Mouse (Mus musculus) left cerebral cortex, adult 18-20 months (tissue): ENCODE results near the gene Rilpl1. TPM values are rescaled to one million over a fixed set of nuclear protein-coding genes. Genes with fewer than 3 reads are reported as not detected.
"Not testable (repeated sequence)": the region's sequence is repeated elsewhere in the genome, so short reads cannot be mapped to it uniquely, and the experiment has no call there.

ENCODE experiments used
- DNase-seq, 2 experiments: peaks; one replicate each; pipeline ENCODE4 v3.0.0; 2021 to 2022; ENCODE audit warnings: low spot score in 2 of 2, mixed read lengths in 1 of 2
- total RNA-seq, 2 experiments: library from RNA; stranded (reverse); gene quantifications; 2 replicates each; pipeline ENCODE4 v1.2.3; 2021

Rilpl1 gene
- total RNA-seq, 2 experiments from 2014 or later, result 85.1 to 93.3 TPM

- DNase-seq, result peak in 1 of 2 experiments; percentile 59
These were observed 35.6 kb downstream of the Rilpl1 start for GRCm38 (mm10) chr5:124495547-124495946.

- no peak for DNase-seq
These were observed 37.7 kb downstream of the Rilpl1 start for GRCm38 (mm10) chr5:124493455-124493854.

- no peak for DNase-seq
These were observed 38.6 kb downstream of the Rilpl1 start for GRCm38 (mm10) chr5:124492618-124493017.

- DNase-seq, result no peak
These were observed 39.5 kb downstream of the Rilpl1 start for GRCm38 (mm10) chr5:124491732-124492131.

- no peak for DNase-seq
These were observed 42.3 kb downstream of the Rilpl1 start for GRCm38 (mm10) chr5:124488885-124489284.

- no peak for DNase-seq
These were observed 45.5 kb downstream of the Rilpl1 start for GRCm38 (mm10) chr5:124485654-124486053.

- no peak for DNase-seq
These were observed 47.4 kb downstream of the Rilpl1 start for GRCm38 (mm10) chr5:124483655-124484396.

GRCm38 (mm10) chr5:124482966-124483654, 48.1 kb downstream of the Rilpl1 start, which contains the start of gene Snrnp35:
TSS of gene Snrnp35 (plus strand) at chr5:124483134.
- peak; percentile 86 to 90 for DNase-seq

GRCm38 (mm10) chr5:124482436-124482965, 48.7 kb downstream of the Rilpl1 start:
- DNase-seq, result no peak

GRCm38 (mm10) chr5:124481714-124482113, 49.5 kb downstream of the Rilpl1 start:
- no peak for DNase-seq

- DNase-seq, result no peak
These were observed 51.1 kb downstream of the Rilpl1 start for GRCm38 (mm10) chr5:124480119-124480518.

GRCm38 (mm10) chr5:124478873-124479204, 52.4 kb downstream of the Rilpl1 start:
- DNase-seq, result no peak

- DNase-seq, result no peak
These were observed 60.5 kb downstream of the Rilpl1 start for GRCm38 (mm10) chr5:124470591-124471171.

- DNase-seq, result no peak
These were observed 61.7 kb downstream of the Rilpl1 start for GRCm38 (mm10) chr5:124469486-124469885.

- DNase-seq, result peak in 1 of 2 experiments; percentile 42
These were observed 62.8 kb downstream of the Rilpl1 start for GRCm38 (mm10) chr5:124468365-124468764.

GRCm38 (mm10) chr5:124467766-124468165, 63.4 kb downstream of the Rilpl1 start:
- no peak for DNase-seq

GRCm38 (mm10) chr5:124464905-124465304, 66.3 kb downstream of the Rilpl1 start:
- DNase-seq, result no peak

- DNase-seq, result no peak
These were observed 67.7 kb downstream of the Rilpl1 start for GRCm38 (mm10) chr5:124463462-124463861.

- DNase-seq, result no peak
These were observed 68.7 kb downstream of the Rilpl1 start for GRCm38 (mm10) chr5:124462297-124463025.

GRCm38 (mm10) chr5:124460922-124461321, 70.3 kb downstream of the Rilpl1 start:
- not testable (repeated sequence) for DNase-seq

GRCm38 (mm10) chr5:124456762-124457161, 74.4 kb downstream of the Rilpl1 start:
- peak in 1 of 2 experiments; percentile 57 for DNase-seq
